Mouse (Mus musculus) stomach, embryonic 14.5 days (tissue): ENCODE measurements around the gene Dand5. TPM values are rescaled to one million over a fixed set of nuclear protein-coding genes. Genes with fewer than 3 reads are reported as not detected.

ENCODE experiments used
- ATAC-seq: fragments of 200-750 bp; cut with Nextera tagmentation; 2 replicates; pipeline ENCODE4 v1.8.0; 2017; ENCODE audit warnings: low read depth, moderate TSS enrichment; ENCODE audit not compliant: insufficient number of reproducible peaks, insufficient read depth, low FRiP score
- H3K27ac ChIP-seq: fragments of 300-500 bp; sonication (generic); 2 replicates; pipeline ENCODE4 v1.5.1; 2014; ENCODE audit warnings: mild to moderate bottlenecking, low read length, moderate library complexity, mixed read lengths
- H3K27me3 ChIP-seq: fragments of 300-500 bp; sonication (generic); 2 replicates; pipeline ENCODE4 v1.6.1; 2014; ENCODE audit warnings: low read length, control low read depth, mixed read lengths; ENCODE audit not compliant: control insufficient read depth, insufficient read depth
- H3K36me3 ChIP-seq: fragments of 300-500 bp; sonication (generic); 2 replicates; pipeline ENCODE4 v1.6.1; 2014; ENCODE audit warnings: mild to moderate bottlenecking, control low read depth, low read length, moderate library complexity, mixed read lengths; ENCODE audit not compliant: control insufficient read depth, insufficient read depth
- H3K4me1 ChIP-seq: fragments of 300-500 bp; sonication (generic); 2 replicates; pipeline ENCODE4 v1.6.1; 2014; ENCODE audit warnings: low read length, control low read depth, mixed read lengths; ENCODE audit not compliant: control insufficient read depth, insufficient read depth
- H3K4me2 ChIP-seq: fragments of 300-500 bp; sonication (generic); replicated peaks from 2 replicates; pipeline ENCODE4 v1.6.1; 2014; ENCODE audit warnings: low read depth, low read length, control low read depth
- H3K4me3 ChIP-seq: fragments of 300-500 bp; sonication (generic); 2 replicates; pipeline ENCODE4 v1.5.1; 2014; ENCODE audit warnings: low read depth, low read length, control low read depth
- H3K9ac ChIP-seq: fragments of 300-500 bp; sonication (generic); replicated peaks from 2 replicates; pipeline ENCODE4 v1.6.1; 2014; ENCODE audit warnings: low read depth, mild to moderate bottlenecking, control low read depth, low read length, moderate library complexity, mixed read lengths
- H3K9me3 ChIP-seq: fragments of 300-500 bp; sonication (generic); 2 replicates; pipeline ENCODE4 v1.6.1; 2016; ENCODE audit warnings: low read depth, low read length, control low read depth; ENCODE audit not compliant: control insufficient read depth
- WGBS: fragments of 180-500 bp; shearing (Covaris S2); extraction: QIAGEN DNeasy Blood & Tissue Kit; methylation state at CpG from one replicate; pipeline ENCODE4 v1.1.7; 2014; 5-methylcytosine and 5-hydroxymethylcytosine counted together
- polyA plus RNA-seq: library from polyadenylated mRNA; unstranded; fragments of >200 nt; fragmentation: Nextera tagmentation; extraction: Ambion mirVana; gene quantifications from 2 replicates; pipeline ENCODE4 v1.2.1, GENCODE M21; 2014

Gene Dand5
- polyA plus RNA-seq = 7.1 and 7.6 TPM in 2 replicates

DNA sequence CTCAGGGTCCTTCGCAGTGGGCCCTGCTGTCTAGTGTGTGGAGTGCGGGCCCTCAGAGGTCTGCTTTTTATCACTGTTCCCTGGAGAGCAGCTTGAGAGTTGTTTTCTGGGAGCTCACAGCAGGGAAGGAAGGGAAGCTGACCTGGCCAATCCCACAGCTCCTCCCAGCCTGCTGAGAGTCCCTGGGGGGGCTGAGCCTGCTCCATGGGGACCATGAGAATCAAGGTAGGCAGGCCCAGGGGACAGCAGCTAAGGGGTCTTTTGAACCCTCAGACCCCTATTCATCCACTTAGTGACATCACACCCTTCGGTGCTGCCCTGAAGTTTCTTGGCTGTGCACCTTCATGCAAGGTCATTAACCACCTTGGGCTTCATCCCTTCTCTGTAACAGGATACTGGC lies at the start of gene Dand5:
Dand5 (minus strand) TSS at position 101 of the 400 bp plus-strand sequence.
- Histone ChIP-seq H3K4me3 (no peak within 1 kb of the TSS), H3K9me3 (no peaks in the 10 kb centered on the region), H3K4me2 (peak within 1 kb of the TSS; percentile 40), H3K27ac (no peak within 1 kb of the TSS), H3K9ac (no peak within 1 kb of the TSS), H3K36me3 (no peaks in the 10 kb centered on the region), H3K27me3 (no peaks in the 10 kb centered on the region), H3K4me1 (no peaks in the 10 kb centered on the region)
- 42% methylated on average over 3 of the region's 3 CpGs for whole genome bisulfite sequencing
- no peak for ATAC-seq

DNA sequence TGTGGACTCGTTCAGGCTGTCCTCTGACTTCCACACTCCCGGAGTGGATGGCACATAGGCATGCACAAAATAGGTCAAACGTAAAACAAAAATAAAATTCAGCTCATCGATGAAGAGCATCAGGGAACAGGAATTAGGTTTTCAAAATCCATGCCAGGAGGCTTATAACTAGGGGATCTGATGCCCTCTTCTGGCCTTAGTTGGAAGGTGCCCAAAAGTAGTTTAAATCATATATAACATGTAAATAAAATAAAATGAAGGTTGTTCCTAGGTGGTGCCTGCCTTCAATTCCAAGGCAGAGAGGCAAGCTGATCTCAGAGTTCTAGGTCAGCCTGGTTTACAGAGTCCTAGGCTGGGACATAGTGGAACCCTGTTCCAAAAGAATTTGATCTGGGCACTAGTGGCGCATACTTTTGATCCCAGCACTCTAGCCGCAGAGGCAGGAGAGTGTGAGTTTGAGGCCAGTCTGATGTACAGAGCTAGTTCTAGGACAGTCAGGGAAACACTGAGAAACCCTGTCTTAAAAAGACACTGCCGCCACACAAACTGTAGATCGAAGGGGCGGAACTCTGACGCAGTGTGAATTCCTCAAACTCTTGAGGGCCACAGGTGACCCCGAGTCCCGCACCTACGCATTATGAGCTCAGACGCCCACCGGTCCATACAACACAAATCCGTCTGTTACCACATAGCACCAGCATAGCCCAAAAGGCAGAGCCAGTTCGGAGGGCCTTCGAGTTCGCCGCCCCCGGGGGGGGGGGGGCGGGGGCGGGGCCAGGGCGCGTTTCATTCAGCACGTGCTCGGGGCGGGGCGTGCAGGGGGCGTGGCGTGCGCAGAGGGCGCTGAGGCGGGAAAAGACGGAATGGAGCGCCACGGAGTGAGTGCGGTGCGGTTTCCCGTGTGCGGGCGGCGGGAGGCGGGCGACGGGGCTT lies 49.0 kb upstream of the Dand5 start, which contains the start of gene Syce2:
Syce2 (plus strand) TSS at position 736 of the 933 bp plus-strand sequence.
- Histone ChIP-seq H3K4me3 (peak within 1 kb of the TSS; percentile 49), H3K9ac (peak within 1 kb of the TSS; percentile 45; the same call in 1 of the 2 replicates), H3K27ac (no peak within 1 kb of the TSS), H3K36me3 (peaks cover 24% of the 10 kb centered on the region), H3K27me3 (no peaks in the 10 kb centered on the region), H3K9me3 (no peaks in the 10 kb centered on the region), H3K4me1 (peaks cover 9% of the 10 kb centered on the region; the same call in 1 of the 2 replicates), H3K4me2 (peak within 1 kb of the TSS; percentile 99)
- peak; percentile 75 for ATAC-seq
- WGBS = 15% methylated on average over 35 of the region's 46 CpGs

DNA sequence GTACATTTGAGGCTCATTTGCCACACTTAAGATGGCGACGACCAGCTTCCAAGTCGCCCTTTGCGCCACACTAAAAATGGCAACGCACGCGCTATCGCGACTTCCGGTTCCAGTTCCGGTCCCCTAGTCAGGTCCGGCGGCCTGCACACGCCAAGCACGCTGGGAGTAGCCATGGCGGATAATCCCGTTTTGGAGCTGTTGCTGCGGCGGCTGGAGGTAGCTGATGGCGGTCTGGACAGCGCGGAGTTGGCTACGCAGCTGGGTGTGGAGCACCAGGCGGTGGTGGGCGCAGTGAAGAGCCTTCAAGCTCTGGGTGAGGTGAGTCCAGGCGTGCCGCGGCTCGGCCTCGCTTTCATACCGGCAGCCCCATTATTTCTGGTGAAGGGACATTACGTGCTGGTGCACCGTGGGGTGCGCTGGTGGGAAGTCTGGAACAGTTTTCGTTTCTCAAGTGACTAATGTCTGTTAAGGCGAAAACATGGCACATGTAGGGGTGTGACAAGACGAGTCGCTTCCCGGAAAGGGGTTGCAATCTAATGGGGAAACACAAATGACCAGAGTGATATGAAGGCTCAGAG lies 34.3 kb upstream of the Dand5 start, which contains the start of gene Farsa:
Farsa (plus strand) TSS at position 126 of the 578 bp plus-strand sequence.
- Histone ChIP-seq H3K36me3 (peaks cover 20% of the 10 kb centered on the region), H3K27ac (peak within 1 kb of the TSS; percentile 69; the same call in 1 of the 2 replicates), H3K4me3 (peak within 1 kb of the TSS; percentile 91), H3K9me3 (no peaks in the 10 kb centered on the region), H3K9ac (peak within 1 kb of the TSS; percentile 82), H3K4me1 (peaks cover 11% of the 10 kb centered on the region), H3K4me2 (peak within 1 kb of the TSS; percentile 94), H3K27me3 (no peaks in the 10 kb centered on the region)
- WGBS = under 1% methylated on average over 39 of the region's 39 CpGs
- ATAC-seq = peak; percentile 96

DNA sequence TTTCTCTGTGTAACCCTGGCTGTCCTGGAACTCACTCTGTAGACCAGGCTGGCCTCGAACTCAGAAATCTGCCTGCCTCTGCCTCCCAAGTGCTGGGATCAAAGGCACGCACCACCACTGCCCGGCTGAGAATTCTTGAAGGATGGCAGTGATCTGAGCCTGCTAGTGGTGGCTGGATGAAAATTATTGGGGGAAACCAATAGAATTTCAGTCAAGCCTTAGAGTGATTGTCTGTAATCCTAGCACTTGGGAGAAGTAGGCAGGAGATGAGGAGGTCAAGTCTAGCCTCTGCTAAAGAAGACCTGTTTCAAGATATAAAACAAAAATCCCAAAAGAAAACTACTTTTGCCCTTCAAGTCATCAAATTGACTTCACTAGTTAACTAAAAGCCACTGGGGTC lies 33.8 kb upstream of the Dand5 start:
- Histone ChIP-seq H3K27ac (no peak overlapping the region), H3K27me3 (no peaks in the 10 kb centered on the region), H3K9ac (no peak overlapping the region), H3K4me2 (no peak overlapping the region), H3K36me3 (peaks cover 15% of the 10 kb centered on the region), H3K9me3 (no peaks in the 10 kb centered on the region), H3K4me1 (peaks cover 11% of the 10 kb centered on the region), H3K4me3 (peak overlapping the region; percentile 91; the same call in 1 of the 2 replicates)
- ATAC-seq = no peak
- WGBS = 97% methylated on average over 3 of the region's 3 CpGs

DNA sequence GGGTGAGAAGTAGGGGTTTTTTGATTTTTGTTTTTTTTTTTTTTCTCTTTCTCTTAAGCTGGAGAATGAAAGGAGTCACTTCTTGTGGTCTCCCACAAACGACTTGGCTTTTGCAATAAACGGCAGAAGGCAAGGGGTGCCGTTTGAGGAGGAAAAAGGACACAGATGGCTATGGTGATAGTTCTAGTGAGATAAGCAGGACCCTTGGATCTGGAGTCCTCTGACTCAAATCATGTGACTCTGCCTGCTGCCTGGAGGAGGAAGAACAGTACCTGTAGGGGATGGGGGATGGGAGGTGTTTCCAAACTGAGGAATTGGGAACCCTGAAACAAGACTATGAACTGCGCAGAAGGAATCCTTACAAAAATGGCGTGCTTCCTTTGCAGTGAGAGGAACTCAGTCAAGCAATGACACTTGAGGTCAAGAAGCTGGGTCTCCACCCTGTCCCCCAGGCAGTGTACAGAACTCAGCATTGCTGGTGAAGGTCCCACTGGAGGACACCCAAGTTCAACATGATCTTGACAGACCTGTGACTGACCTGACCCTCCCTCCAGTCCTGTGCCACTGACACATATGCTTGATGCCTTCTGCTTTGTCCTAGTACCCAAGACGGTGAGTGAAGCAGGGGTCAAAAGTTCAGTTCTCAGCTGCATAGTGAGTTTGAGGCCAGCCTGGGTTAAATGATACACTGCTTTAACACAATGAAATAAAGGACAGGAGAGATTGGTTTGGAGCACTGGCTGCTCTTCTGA lies 25.2 kb upstream of the Dand5 start:
- peak overlapping the region; percentile 80 for H3K4me2 ChIP-seq
- peak overlapping the region; percentile 93 for H3K4me3 ChIP-seq
- no peak for ATAC-seq
- 46% methylated on average over 6 of the region's 6 CpGs for WGBS
- no peaks in the 10 kb centered on the region for H3K27me3 ChIP-seq
- peak overlapping the region; percentile 64; the same call in 1 of the 2 replicates for H3K9ac ChIP-seq
- peak overlapping the region; percentile 82 for H3K27ac ChIP-seq
- H3K36me3 ChIP-seq = peaks cover 30% of the 10 kb centered on the region
- peaks cover 20% of the 10 kb centered on the region for H3K4me1 ChIP-seq
- H3K9me3 ChIP-seq = no peaks in the 10 kb centered on the region

DNA sequence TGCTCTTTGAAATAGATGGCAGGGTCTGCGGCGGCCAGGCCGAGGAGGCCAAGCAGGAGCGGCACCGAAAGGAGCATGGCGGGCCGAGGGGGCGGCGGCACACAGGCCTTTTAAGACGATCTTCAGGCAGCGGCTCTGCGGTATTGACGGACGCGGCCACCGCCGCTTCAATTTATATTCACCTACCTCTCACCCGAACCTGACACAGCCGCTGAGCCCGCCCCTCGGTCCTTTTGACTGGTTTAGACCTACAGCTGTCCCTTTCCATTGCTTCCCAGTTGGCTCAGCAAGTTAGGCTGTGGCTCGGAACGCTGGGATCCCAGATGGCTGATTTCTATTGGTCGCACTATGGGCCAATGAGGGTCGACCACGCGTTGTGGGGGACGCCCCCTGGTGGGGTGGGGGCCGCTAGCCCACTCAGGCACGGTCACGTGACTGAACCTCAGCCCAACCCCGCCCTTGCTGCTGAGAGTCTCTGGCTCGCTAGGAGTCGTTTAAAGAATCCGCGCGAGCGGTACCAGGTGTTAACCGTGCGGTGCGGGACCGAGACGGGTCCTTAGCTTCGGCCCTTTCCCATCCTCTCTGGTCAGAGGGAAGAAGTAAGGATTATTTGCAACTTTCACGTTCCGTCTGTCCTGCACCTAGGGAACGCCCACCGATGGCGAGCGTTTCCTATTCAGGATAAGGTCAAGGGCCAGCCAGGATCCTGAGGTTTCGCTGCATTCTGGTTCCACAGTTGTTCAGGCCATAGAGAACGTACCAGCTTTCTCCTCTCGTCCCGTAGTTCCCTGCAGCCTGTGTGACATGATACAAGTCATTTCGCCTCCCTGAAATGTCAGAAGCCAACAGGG lies 24.3 kb upstream of the Dand5 start, which contains the start of gene Calr:
Calr (minus strand) TSS at position 213 of the 851 bp plus-strand sequence.
- no peaks in the 10 kb centered on the region for H3K9me3 ChIP-seq
- H3K9ac ChIP-seq = peak within 1 kb of the TSS; percentile 97
- H3K27ac ChIP-seq = peak within 1 kb of the TSS; percentile 82
- peaks cover 39% of the 10 kb centered on the region for H3K36me3 ChIP-seq
- H3K4me3 ChIP-seq = peak within 1 kb of the TSS; percentile 93
- H3K4me2 ChIP-seq = peak within 1 kb of the TSS; percentile 80
- peaks cover 20% of the 10 kb centered on the region for H3K4me1 ChIP-seq
- under 1% methylated on average over 55 of the region's 55 CpGs for WGBS
- ATAC-seq = peak; percentile 100
- H3K27me3 ChIP-seq = no peaks in the 10 kb centered on the region

DNA sequence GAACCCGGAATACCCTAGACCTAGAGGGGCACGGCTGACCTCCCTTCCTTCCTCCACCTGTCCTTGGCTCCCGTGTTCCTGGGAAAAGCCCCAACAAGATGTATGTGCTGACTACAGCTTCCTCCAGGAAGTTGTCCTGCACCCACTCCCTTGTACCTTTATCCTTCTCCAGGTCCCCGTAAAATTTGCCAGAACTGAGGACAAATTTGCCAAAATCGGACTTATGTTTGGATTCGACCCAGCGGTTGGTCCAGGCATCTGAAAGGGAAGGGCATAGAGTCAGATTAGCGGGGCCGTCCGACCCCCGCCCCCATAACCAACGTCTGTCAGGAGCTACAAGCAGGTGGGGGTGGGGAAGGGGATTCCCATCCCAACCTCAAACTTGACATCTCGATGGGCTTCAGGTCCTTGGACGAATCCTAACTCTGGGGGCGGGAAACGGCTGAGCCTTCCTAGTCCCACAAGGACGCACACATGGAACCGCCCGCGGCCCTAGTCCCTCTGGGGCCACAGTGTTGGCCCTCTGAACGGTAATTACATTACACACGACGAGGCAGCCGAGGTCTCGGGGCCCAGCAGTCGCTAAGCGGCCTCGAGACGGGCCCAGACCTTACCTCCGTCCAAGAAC lies 23.6 kb upstream of the Dand5 start:
- Histone ChIP-seq H3K36me3 (peaks cover 45% of the 10 kb centered on the region), H3K27me3 (no peaks in the 10 kb centered on the region), H3K9me3 (no peaks in the 10 kb centered on the region), H3K27ac (peak overlapping the region; percentile 76; the same call in 1 of the 2 replicates), H3K4me2 (peak overlapping the region; percentile 80), H3K9ac (peak overlapping the region; percentile 97), H3K4me3 (peak overlapping the region; percentile 93), H3K4me1 (peaks cover 20% of the 10 kb centered on the region)
- WGBS = under 1% methylated on average over 30 of the region's 30 CpGs
- no peak for ATAC-seq
